Mouse (Mus musculus): ENCODE measurements around the gene Becn1.

The Becn1 gene

DNA sequence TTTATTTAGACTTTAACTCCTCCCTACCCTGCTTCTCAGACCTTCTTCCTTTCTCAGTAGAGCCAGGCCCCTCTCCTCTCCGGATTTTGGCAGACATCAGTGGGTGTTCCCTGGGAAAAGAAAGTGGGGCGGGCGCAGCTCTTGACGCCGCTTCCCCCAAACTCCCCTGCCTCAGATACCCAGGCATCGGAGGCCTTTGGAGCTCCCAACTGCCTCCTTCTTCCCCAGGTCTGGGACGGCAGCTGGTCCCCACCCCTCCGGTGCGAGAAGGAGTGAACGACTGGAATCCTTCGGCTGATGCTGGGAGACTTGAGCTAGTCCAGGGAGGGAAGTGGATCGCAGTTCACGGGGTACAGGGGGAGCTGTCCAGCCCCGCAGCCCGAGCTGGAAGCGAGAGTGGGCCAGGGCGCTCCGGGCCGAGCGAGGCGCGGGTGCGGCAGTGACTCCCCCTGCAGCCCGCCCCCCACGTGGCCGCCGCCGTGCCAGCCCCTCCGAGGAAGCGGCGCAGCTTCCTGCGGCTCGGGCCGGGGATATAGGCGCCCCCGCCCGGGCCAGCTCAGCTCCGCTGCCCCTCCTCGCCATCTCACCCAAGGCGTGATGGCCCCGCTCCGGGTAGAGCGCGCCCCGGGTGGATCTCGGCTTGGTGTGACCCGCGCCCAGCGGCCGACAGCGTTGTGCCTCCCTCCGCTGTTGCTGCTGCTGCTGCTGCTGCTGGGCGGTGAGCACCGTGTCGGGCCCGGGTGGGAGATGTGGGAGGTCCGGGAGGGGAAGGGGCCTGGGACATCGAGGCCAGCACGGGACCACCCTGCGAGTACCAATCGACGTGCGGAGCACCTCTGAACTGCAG lies 56.0 kb downstream of the Becn1 start, which contains the start of gene Ramp2:
Gene Ramp2, plus strand, starts transcription at position 174 of the 847 bp plus-strand sequence.
- no peak for DNase-seq (ENCODE audit: extremely low read depth, insufficient read length, low spot score)

DNA sequence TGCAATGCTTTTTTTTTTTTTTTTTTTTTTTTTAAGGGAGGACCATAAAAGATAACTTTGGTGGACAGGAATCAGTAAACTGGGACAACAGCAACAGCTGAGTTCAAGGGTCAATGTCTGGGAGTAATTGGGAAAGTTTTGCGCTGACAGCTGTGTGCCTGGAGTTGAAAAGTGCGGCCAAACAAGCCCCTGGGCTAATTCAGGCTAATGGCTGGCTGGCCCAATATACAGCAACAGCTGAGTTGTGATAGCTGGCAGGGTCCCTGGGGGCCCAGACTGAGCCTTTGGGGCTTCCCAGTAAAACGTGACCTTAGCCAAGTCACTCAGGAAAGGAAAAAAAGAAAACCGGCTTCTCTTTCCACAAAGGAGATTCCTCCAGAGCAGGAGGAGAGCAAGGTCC lies 57.0 kb downstream of the Becn1 start:
- no peak for DNase-seq (ENCODE audit: extremely low read depth, insufficient read length, low spot score)

DNA sequence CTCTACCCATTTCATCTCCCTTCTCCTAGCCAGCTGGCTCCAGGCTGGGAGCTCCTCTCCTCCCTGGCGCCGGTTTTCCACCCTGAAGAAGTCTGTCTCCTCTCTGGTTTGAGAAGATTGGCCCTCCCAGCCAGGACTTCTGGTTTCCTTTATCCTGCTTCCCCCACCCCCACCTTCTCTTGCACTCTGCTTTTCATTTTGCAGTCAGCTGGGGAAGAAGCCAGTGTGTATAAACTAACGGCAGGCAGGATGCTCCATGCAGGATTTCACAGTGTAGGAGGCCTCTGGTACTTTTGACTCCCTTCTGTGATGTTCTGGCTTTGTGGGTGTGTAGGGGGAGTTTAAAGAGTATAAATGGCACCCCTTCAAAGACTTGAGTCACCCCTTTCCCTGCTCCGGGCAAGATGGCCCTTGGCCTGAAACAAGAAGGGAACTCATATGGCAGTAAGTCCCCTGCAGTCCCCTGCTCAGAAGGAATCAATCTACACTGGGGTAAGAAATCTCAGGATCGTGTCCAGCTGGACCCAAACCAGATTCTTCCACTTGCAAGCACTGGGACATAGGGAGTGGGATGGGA lies 63.9 kb downstream of the Becn1 start:
- no peak for DNase-seq (ENCODE audit: extremely low read depth, insufficient read length, low spot score)

DNA sequence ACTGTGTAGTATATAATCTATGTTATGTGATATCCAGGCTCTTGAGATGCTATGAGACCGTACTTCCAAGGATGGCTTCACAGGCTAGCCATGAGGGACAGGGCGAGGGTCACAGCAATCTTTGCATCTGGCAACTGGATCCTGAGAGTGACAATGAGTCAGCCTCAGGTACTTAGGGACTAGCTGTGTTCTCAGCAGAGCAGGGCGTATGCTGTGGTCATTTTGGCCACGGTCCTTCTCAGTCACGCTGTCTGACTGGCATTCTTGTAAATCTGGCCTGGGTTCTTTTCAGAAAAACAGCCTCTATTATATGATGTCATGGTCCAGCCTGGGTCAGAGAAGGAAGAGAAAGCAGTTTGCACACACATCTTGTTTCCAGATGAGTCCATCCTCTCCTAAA lies 65.3 kb downstream of the Becn1 start:
- peak; percentile 67 for DNase-seq (ENCODE audit: extremely low read depth, insufficient read length, low spot score)
